Mouse (Mus musculus): Measurements from ENCODE around the gene Pga5.
A peak's percentile ranks its signal among the peaks of the same experiment; 100 is the strongest.

Gene Pga5

DNA sequence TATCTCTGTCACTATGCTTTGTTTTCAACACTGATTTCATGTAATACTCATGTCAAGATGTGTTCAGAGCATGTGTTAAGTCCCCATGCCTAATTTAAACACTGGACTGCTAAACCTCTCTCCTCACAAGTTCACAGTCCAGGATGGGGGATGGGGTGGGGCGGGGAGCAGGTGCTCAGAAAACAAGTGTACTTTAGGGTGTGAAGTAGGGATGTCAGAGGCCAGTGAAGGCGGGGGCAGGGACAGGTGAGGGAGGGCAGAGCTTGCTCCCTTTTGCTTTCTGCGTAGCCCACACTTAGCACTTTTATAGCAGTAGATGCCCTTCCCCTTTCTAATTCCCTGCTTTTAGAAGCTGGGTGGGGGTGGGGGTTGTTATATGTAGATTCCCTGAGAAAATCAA is 12.8 kb downstream of the Pga5 start:
- DNase-seq (ENCODE audit: low spot score in 2 of 2), result no peak

DNA sequence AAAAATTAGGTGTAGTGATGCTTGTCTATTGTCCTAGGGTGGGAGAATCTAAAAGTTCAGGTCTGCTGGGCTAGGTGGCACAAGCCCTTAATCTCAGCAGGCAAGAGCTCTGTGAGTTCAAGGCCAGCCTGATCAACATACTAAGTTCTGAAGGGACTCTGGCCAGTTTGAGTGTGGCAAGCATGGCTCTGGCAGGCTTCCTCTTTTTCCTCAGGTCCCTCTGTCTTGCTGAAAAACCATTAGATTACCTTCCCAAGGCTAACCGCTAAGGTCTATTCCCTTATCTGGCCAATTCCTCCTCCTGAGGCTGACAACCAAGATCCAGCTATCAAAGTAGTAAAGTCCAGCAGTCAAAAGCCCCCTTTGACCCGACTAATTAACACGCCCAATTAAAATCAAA is 15.2 kb downstream of the Pga5 start:
- DNase-seq (ENCODE audit: low spot score in 2 of 2), result no peak

DNA sequence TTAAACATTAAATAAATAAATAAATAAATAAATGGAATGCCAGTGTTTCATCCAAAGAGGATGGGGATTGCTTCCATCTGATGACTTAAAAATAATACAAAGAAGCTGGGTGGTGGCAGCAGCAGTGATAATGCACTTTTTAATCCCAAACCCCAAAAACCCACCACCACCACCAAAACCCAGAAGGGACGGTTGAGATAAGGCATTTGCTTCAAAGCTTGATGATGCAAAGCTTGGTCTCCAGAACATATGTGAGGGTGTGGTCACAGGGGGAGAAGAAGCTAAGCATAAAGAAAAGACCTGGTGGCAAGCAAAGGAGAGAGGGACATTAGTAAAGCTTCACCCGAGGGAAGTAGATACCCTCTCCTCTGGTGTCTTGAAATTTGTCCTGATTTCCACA is 16.0 kb downstream of the Pga5 start:
- DNase-seq (ENCODE audit: low spot score in 2 of 2), result no peak

DNA sequence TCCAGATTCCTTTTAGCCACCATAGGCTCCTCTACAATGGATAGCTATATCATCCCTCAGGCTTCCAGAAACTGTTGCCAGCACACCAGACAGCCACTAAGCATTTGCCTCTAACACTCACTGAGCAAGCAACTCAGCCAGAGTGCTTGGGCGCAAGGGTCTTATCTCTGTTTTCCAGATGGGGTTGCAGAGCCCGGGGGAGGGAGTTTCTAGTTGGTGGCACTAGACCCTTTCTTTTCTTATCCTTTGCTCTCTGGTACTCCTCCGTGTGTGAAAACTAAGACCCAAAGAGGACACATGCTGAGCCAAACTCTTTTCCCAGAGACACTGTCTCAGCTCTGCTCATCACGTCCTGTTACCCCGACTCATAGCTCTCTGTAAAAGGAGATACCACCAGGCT is 16.5 kb downstream of the Pga5 start:
- DNase-seq (ENCODE audit: low spot score in 2 of 2), result no peak

DNA sequence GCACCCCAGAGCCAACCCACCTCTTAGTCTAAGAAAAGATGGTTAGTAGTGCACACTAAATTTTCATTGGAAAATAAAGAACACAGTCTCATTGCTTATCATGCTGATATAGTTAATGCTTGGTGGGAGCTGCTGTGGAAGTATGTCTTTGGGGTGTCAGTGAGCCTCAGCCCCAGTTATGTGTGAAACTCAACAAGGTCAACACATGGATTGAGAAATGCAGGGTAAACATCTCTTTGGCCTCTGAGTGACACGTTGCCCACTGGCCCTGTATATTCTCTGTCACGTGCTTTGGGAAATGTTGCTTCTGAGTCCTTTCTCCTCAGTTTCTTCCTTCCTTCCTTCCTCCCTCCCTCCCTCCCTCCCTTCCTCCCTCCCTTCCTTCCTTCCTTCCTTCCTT is 19.5 kb downstream of the Pga5 start:
- DNase-seq (ENCODE audit: low spot score in 2 of 2), result no peak

DNA sequence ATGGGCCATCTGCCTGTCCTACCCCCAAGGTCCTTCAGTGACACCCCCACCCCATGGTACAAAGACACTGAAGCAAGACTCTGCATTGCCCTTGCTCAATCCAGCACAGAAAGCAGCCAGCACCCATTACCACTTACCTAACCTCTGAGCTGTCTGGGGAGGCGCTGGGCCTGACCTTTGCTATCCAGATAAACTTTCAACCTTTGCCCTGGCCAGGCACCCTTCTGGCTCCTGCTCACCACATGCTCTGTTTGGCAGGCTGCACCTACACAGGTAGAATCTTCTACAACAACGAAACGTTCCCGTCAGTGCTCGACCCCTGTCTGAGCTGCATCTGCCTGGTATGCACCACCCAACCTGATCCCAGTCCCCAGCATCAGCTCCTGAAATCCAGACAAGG is 20.1 kb downstream of the Pga5 start:
- no peak for DNase-seq (ENCODE audit: low spot score in 2 of 2)

DNA sequence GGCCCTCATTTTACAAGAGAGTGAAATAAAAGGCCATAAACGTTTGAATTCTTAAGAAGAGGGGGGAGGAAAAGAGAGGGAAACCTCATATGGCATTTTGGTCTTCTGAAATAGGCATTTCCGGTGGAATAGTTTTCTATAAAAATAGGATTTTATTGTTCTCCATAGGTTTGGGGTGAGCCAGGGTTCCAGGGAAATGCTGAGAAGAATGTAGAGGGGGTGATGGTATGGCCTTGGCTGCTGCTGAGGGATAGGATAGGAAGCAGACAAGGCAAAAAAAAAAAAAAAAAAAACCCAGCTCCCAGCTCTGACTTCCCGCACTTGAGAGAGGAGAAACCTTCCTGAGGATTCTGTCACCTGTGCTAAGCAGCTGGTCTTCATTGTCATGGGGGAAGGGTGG is 21.8 kb downstream of the Pga5 start:
- DNase-seq (ENCODE audit: low spot score in 2 of 2), result no peak

DNA sequence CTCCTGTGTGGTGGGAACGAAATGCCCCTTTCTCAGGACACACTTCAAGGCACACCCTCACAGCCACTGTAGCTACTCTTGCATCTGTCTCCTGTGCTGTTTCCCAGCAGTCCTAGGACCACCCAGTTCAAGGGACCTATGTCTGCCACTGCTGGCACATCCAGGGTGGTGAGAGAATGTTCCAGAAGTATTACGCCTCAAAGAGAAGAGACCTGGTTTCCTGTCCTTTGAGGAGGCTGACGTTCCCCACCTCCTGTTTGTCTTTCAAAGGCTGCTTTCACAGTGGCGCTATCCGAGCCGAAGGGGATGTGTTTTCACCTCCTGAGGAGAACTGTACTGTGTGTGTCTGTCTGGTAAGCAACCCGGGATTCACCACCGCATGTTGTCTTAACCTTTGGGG is 29.7 kb downstream of the Pga5 start:
- DNase-seq (ENCODE audit: low spot score in 2 of 2), result no peak

DNA sequence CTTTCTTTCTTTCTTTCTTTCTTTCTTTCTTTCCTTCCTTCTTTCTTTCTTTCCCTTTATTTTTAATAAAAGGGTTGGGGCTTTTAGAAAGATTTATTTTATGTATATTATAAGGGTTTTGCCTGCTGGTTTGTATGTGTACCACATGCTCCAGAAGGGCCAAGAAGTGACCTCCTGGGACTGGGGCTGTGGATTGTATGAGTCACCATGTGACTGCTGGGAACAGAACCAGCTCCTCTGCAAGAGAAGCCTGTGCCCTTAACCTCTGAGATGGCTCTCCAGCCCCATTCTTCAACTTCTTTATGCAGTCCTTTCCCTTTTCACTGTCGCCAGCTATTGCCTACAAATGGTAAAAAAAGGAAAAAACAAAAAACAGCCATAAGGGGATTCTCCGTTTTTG is 32.3 kb downstream of the Pga5 start:
- no peak for DNase-seq (ENCODE audit: low spot score in 2 of 2)

DNA sequence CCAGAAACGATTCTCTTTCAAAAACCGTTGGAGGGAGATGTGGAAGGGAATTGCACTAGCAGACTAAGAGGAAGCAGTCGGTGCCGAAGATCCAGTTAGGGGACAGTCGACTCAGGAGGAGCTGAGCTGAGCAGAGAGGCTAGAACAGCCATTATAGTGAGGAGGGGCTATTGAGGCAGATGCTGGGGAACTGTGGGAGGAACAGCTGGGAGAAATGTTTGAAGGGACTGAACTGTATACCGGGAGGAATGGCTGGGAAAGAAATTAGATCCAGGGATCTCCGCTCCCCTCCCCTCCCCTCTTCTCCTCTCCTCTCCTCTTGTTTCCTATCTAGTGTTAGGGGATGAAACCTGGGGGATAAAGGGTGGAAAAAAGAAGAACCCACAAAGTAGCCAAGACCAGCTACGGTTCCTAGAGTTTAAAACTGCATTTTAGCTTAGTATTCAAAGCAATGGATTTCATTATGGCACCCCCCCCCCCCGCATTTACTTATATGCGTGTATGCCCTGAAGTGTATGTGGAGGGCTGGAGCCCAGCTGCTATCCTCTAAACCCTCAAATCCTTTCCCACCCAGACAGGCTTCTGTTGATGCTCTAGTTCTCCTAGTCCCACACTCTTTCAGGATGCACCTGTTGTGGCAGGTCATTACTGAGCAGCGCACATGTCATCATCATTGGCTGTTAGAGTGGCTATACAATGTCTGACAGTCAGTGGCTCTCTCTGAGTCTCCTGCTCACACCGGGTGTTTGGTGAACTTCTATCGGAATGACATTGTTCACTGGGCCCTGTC is 37.1 kb downstream of the Pga5 start:
- DNase-seq (ENCODE audit: low spot score in 2 of 2), result no peak

DNA sequence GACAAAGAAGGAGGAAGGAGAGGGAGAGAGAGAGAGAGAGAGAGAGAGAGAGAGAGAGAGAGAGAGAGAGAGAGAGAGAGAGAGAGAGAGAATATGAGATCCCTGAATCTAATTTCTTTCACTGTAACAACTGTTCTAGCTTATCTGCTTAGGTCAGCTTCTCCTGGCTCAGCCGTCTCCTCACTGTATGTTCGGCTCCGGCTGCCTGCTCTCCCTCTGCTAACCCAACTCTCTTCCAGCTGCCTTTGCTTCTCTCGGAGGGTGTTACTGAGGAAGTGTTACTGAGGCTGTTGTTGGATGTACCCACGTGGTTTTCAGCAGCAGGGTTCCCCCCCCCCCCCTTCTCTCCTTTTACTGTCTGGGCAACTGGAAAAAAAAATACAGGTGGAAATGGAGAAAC is 37.8 kb downstream of the Pga5 start:
- DNase-seq (ENCODE audit: low spot score in 2 of 2), result no peak

DNA sequence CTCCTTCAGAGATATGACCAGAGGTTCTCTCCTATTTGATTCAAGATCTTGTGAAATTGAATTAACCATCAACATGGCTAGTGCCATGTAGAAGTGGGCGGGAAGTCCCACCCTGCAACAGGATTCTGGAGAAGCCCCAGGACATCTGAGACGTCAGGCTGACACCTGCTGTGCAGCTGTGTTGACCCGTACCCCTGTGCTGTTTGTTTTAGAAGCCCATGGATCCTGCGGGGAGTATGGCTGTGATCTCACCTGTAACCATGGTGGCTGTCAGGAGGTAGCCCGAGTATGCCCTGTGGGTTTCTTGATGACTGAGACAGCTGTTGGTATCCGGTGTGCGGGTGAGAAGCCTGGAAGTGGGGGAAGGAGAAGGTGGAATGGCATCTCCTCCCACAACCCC is 40.0 kb downstream of the Pga5 start:
- no peak for DNase-seq (ENCODE audit: low spot score in 2 of 2)

DNA sequence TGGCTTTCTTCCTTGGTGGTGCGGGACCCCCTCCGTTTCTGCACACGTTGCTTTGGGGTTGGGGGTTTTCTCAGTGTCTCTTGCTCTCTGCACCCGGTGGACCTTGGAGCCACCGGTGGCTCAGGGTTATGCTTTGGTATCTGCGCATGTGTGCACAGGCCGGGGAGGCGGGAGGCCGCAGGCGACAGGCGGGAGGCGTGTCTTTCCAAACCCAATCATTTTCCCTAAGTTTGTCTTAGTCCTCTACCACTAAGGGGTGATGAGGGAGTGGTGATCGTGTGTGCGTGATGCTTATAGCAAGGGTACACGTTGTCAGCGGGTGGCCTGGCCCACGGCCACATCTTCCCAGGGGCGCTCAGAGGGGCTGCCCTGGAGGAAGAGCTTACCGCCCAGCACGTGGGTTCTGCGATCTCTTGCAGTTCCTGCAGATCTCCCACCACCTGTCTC is 43.0 kb downstream of the Pga5 start:
- peak; percentile 73 to 77 for DNase-seq (ENCODE audit: low spot score in 2 of 2)

DNA sequence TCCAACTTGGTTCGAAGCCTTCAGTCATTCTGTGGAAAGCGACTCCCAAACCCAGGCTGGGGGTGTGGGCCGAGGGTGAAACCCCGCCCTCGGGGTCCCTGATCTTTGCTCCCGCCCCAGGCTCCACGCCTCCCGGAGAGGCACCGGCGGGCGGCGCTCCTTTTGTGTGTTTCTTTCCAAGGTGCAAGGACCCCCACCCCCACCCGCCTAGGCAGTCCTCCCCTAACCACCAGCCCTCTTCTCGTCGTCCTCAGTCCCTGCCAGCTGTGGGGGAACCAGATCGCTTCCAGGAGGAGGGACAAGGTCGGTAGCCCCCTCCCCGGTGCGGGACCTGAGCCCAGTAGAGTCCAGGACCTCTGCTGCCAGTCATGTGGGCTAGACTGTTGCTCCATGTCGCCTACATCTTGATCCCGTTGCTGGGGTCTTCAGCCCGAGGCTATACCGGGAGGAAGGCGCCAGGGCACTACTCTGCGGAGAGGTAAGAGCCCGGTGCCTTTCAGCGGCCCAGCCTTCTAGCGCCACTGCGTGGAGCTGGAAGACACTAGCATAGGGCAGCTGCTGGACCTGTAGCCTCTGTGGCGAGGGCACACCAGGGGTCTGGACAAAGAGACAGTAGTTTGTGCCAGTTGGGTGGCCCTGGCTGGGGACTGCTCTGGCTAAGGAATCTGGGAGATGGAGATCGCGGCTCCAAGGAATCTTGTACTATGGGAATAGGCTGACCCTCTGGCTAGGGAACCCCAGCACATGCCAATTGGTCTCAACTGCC is 43.6 kb downstream of the Pga5 start, which contains the start of gene Vwce:
Gene Vwce (plus strand): TSS at position 108 of the 766 bp plus-strand sequence.
- DNase-seq (ENCODE audit: low spot score in 2 of 2), result peak; percentile 57 to 58
